Mouse (Mus musculus): ENCODE results near the gene Csnk2a2. TPM values are rescaled to one million over a fixed set of nuclear protein-coding genes. Genes with fewer than 3 reads are reported as not detected.

Csnk2a2 gene
- polyA plus RNA-seq, 1 experiment = 26.1 TPM

DNA sequence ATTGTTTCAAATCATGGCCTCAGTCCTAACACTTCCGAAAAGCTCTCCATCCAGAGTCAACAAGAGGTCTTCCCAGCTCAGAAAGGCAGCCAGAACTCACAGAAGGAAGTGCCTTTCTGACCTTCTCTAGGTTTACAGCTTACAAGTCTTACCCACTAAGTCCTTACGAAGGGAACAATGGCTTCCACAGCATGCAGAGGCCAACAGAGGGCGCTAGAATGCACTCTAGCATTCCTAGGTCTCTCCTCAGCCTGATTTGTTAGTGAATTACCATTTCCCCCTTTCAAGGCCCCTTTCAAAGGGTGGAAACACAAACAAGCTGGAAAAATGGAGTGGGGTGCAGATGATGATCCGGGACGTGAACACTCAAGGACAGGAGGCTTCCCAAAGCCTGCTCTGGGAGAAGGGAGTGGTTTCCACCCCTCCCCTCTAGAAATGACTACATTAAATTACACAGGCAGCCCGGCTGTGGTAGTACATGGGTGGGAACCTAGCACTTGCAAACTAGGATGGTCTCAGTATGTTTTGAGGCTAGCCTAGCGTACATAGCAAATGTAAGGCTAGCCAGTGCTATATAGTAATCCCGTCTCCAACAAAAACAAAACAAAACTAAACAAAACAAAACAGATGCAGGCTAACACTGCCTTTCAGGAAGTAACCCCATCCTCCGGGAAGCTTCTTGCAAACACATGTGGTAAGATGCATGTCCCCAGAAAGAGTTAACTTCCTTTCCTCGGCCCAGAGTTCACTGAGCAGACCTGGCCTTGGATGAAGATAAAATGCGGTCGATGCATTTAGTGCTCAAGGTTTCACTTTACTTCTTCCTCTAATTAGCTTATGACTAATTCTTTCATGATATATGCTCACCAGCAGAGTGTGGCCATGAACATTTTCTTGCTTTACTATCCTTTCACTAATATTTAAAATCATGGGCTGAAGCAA lies 62.0 kb downstream of the Csnk2a2 start:
- WGBS = 18% methylated on average over 12 of the region's 12 CpGs
- TF ChIP-seq CTCF (IDR thresholded peaks at IDR 0.05; ENCODE audit: control insufficient read depth, insufficient read depth, low read length) (peak; percentile 76), POLR2A (IDR thresholded peaks at IDR 0.05; ENCODE audit: borderline replicate concordance, control insufficient read depth, low read depth, low read length) (no peak)
- H3K4me1 ChIP-seq (ENCODE audit: control insufficient read depth, insufficient read depth, low read length) = no peaks in the 10 kb centered on the region; the same call in 1 of the 2 replicates

GRCm38 (mm10) chr8:95426781-95427281 lies 63.0 kb downstream of the Csnk2a2 start:
- Histone ChIP-seq H3K4me3 (replicated peaks; ENCODE audit: control insufficient read depth, low read depth, low read length) (no peak overlapping the region), H3K4me1 (ENCODE audit: control insufficient read depth, insufficient read depth, low read length) (no peaks in the 10 kb centered on the region; the same call in 1 of the 2 replicates), H3K27ac (ENCODE audit: control insufficient read depth, insufficient read depth, low read depth, low read length, poor library complexity) (no peak overlapping the region)
- WGBS = 79% methylated on average over 2 of the region's 2 CpGs
- TF ChIP-seq CTCF (IDR thresholded peaks at IDR 0.05; ENCODE audit: control insufficient read depth, insufficient read depth, low read length) (no peak), POLR2A (IDR thresholded peaks at IDR 0.05; ENCODE audit: borderline replicate concordance, control insufficient read depth, low read depth, low read length) (no peak)

More for the DNA sequence above, 62.0 kb downstream of the Csnk2a2 start:
- peak overlapping the region; percentile 27 for H3K4me3 ChIP-seq (replicated peaks; ENCODE audit: control insufficient read depth, low read depth, low read length)
- H3K27ac ChIP-seq (ENCODE audit: control insufficient read depth, insufficient read depth, low read depth, low read length, poor library complexity) = no peak overlapping the region

DNA sequence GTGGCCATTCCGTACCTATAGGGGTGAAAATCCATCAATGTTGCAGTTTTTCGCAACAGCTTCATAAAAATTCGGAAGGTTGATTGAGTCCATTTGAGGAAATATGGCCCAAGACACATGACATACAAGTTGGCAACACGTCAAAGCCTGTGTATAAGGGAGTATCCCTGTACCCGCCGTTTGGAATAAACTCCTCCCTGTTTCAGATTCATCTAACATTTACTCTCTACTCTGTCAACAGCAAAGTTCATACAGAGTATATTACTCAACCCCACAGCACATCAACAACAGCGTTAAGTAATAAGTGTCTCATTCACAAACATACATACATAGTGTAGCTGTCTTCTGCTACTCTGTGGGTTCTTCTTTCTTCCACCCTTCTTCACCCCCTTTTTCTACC lies 65.2 kb downstream of the Csnk2a2 start:
- WGBS = 69% methylated on average over 7 of the region's 7 CpGs
- Histone ChIP-seq H3K4me3 (replicated peaks; ENCODE audit: control insufficient read depth, low read depth, low read length) (no peak overlapping the region), H3K27ac (ENCODE audit: control insufficient read depth, insufficient read depth, low read depth, low read length, poor library complexity) (no peak overlapping the region), H3K4me1 (ENCODE audit: control insufficient read depth, insufficient read depth, low read length) (no peaks in the 10 kb centered on the region; the same call in 1 of the 2 replicates)
- TF ChIP-seq CTCF (IDR thresholded peaks at IDR 0.05; ENCODE audit: control insufficient read depth, insufficient read depth, low read length) (no peak), POLR2A (IDR thresholded peaks at IDR 0.05; ENCODE audit: borderline replicate concordance, control insufficient read depth, low read depth, low read length) (no peak)

DNA sequence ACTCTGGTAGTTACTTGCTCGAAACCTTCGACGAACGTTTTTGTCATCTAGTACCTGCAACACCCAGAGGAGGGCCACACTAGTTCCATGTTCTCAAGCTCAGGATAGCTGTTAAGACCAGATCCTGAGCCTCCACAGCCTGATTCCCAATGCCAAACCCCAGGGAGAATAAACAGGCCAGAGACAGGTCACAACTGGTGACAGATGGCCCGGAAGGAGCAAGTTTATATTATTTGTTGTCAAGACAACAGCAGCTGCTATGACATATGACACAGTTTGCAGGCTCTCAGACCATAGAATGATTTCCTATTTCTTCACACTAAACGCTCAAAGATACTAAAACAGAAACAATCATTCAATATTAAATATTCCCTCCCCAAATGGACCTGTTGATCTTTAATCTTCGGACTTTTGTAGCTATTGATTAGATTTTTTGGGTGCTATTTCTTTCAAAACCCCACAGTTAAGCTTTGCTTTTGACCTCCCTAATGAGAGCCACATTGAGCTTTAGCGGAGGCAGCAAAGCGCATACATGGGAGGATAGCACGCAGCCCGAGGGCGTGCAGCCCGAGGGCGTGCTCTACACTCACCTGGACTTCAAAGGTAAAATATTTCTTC lies 67.5 kb downstream of the Csnk2a2 start:
- no peak for TF ChIP-seq CTCF (IDR thresholded peaks at IDR 0.05; ENCODE audit: control insufficient read depth, insufficient read depth, low read length)
- no peak for TF ChIP-seq POLR2A (IDR thresholded peaks at IDR 0.05; ENCODE audit: borderline replicate concordance, control insufficient read depth, low read depth, low read length)
- 92% methylated on average over 14 of the region's 14 CpGs for WGBS
- Histone ChIP-seq H3K4me3 (replicated peaks; ENCODE audit: control insufficient read depth, low read depth, low read length) (no peak overlapping the region), H3K4me1 (ENCODE audit: control insufficient read depth, insufficient read depth, low read length) (no peaks in the 10 kb centered on the region), H3K27ac (ENCODE audit: control insufficient read depth, insufficient read depth, low read depth, low read length, poor library complexity) (no peak overlapping the region)

DNA sequence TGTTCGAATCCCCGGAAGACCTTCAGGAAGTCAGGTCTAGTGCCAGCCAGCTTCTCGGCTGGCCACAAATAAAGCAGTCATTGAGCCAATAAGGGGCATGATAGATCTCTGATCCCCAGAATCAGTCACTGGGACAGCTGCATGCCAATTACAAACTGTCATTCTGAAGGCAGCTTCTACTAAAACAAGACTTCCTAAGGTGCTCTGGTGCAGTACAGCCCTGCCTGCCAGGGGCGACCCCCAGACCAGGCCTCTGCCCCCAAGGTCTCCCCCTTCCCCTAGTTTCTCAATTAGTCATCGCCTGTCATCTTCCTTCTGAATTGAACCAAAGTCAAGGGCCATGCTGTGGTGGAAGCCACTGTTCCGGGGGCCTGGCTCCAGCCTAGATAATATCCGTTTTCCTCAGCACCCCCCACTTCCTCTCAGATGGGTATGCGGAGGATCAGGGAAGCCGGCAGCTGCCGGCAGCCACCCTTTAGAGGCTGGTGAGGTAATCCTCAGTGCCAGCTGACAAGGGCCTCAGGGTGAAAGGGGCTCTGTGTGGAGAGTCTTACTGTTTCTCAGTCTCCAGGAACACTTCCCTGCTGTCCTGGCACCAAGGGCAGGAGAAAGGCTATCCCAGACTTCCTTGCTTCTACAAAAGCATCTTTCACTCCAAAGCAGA lies 78.4 kb downstream of the Csnk2a2 start:
- TF ChIP-seq CTCF (IDR thresholded peaks at IDR 0.05; ENCODE audit: control insufficient read depth, insufficient read depth, low read length) (no peak), POLR2A (IDR thresholded peaks at IDR 0.05; ENCODE audit: borderline replicate concordance, control insufficient read depth, low read depth, low read length) (no peak)
- 26% methylated on average over 10 of the region's 10 CpGs for WGBS
- Histone ChIP-seq H3K27ac (ENCODE audit: control insufficient read depth, insufficient read depth, low read depth, low read length, poor library complexity) (no peak overlapping the region), H3K4me3 (replicated peaks; ENCODE audit: control insufficient read depth, low read depth, low read length) (no peak overlapping the region), H3K4me1 (ENCODE audit: control insufficient read depth, insufficient read depth, low read length) (no peaks in the 10 kb centered on the region)

- TF ChIP-seq POLR2A (IDR thresholded peaks at IDR 0.05; ENCODE audit: borderline replicate concordance, control insufficient read depth, low read depth, low read length) (no peak), CTCF (IDR thresholded peaks at IDR 0.05; ENCODE audit: control insufficient read depth, insufficient read depth, low read length) (no peak)
- Histone ChIP-seq H3K4me1 (ENCODE audit: control insufficient read depth, insufficient read depth, low read length) (no peaks in the 10 kb centered on the region), H3K4me3 (replicated peaks; ENCODE audit: control insufficient read depth, low read depth, low read length) (no peak overlapping the region), H3K27ac (ENCODE audit: control insufficient read depth, insufficient read depth, low read depth, low read length, poor library complexity) (no peak overlapping the region)
- 75% methylated on average over 5 of the region's 5 CpGs for WGBS
Measured at GRCm38 (mm10) chr8:95409518-95409917, 80.3 kb downstream of the Csnk2a2 start.

DNA sequence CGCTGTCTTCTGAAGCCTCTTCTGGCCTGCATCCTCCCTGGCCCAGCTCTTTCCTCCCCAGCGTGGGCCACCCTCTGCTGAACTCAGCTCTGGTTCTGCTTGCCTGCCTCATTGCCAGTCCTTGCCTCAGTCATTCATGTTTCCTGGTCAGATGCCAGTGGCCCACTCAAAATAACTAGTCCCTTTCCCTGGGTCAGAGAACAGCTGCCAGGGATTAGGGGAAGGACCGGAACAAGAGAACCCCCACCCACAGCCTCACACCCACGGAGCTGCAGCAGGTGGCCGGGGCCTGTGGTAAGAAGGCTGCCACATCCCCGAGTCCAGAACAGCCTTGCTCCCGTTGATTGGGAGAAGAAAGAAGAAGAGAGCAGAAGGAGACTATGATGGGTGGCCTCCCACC lies 88.7 kb downstream of the Csnk2a2 start:
- 74% methylated on average over 7 of the region's 7 CpGs for WGBS
- no peak for TF ChIP-seq CTCF (IDR thresholded peaks at IDR 0.05; ENCODE audit: control insufficient read depth, insufficient read depth, low read length)
- no peak for TF ChIP-seq POLR2A (IDR thresholded peaks at IDR 0.05; ENCODE audit: borderline replicate concordance, control insufficient read depth, low read depth, low read length)
- H3K4me3 ChIP-seq (replicated peaks; ENCODE audit: control insufficient read depth, low read depth, low read length) = no peak overlapping the region
- H3K27ac ChIP-seq (ENCODE audit: control insufficient read depth, insufficient read depth, low read depth, low read length, poor library complexity) = no peak overlapping the region
- H3K4me1 ChIP-seq (ENCODE audit: control insufficient read depth, insufficient read depth, low read length) = no peaks in the 10 kb centered on the region
